Mouse (Mus musculus): ENCODE measurements around the gene Grid1. TPM values are rescaled to one million over a fixed set of nuclear protein-coding genes. Genes with fewer than 3 reads are reported as not detected.

Grid1 gene
- polyA plus RNA-seq, 1 experiment from 2014 or later = 1.1 TPM

- Histone ChIP-seq H3K9me3 (replicated peaks; ENCODE audit: control insufficient read depth, low read length) (no peaks in the 10 kb centered on the region), H3K4me1 (ENCODE audit: control insufficient read depth, insufficient read depth, low read length) (peaks cover 5% of the 10 kb centered on the region; the same call in 1 of the 2 replicates), H3K9ac (ENCODE audit: low read length) (no peak overlapping the region), H3K27me3 (replicated peaks; ENCODE audit: control insufficient read depth, insufficient read depth, low read length) (no peaks in the 10 kb centered on the region), H3K4me3 (ENCODE audit: low read depth, low read length) (no peak overlapping the region), H3K36me3 (ENCODE audit: control insufficient read depth, insufficient read depth, low read length) (no peaks in the 10 kb centered on the region), H3K4me2 (ENCODE audit: low read length) (no peak overlapping the region), H3K27ac (ENCODE audit: low read depth, low read length) (no peak overlapping the region)
- peak; percentile 74; the same call in 1 of the 2 replicates for ATAC-seq
- peak; percentile 52 for DNase-seq (ENCODE audit: low spot score)
- WGBS = 14% methylated on average over 4 of the region's 4 CpGs
Observed at GRCm38 (mm10) chr14:34846799-34847198, 26.9 kb downstream of the Grid1 start.

- no peak overlapping the region for H3K27ac ChIP-seq (ENCODE audit: low read depth, low read length)
- H3K4me1 ChIP-seq (ENCODE audit: control insufficient read depth, insufficient read depth, low read length) = peaks cover 5% of the 10 kb centered on the region; the same call in 1 of the 2 replicates
- H3K4me3 ChIP-seq (ENCODE audit: low read depth, low read length) = no peak overlapping the region
- H3K9me3 ChIP-seq (replicated peaks; ENCODE audit: control insufficient read depth, low read length) = no peaks in the 10 kb centered on the region
- 0 out of 2 replicates have a peak, but pooled peaks have one; percentile 32 for ATAC-seq
- H3K9ac ChIP-seq (ENCODE audit: low read length) = no peak overlapping the region
- H3K4me2 ChIP-seq (ENCODE audit: low read length) = no peak overlapping the region
- DNase-seq (ENCODE audit: low spot score) = no peak
- no peaks in the 10 kb centered on the region for H3K27me3 ChIP-seq (replicated peaks; ENCODE audit: control insufficient read depth, insufficient read depth, low read length)
- 88% methylated on average over 5 of the region's 5 CpGs for WGBS
- H3K36me3 ChIP-seq (ENCODE audit: control insufficient read depth, insufficient read depth, low read length) = no peaks in the 10 kb centered on the region
Observed at GRCm38 (mm10) chr14:34847625-34848024, 27.7 kb downstream of the Grid1 start.

- Histone ChIP-seq H3K4me3 (ENCODE audit: low read depth, low read length) (no peak overlapping the region), H3K4me1 (ENCODE audit: control insufficient read depth, insufficient read depth, low read length) (no peaks in the 10 kb centered on the region), H3K27ac (ENCODE audit: low read depth, low read length) (no peak overlapping the region), H3K9ac (ENCODE audit: low read length) (no peak overlapping the region), H3K27me3 (replicated peaks; ENCODE audit: control insufficient read depth, insufficient read depth, low read length) (no peaks in the 10 kb centered on the region), H3K4me2 (ENCODE audit: low read length) (no peak overlapping the region), H3K36me3 (ENCODE audit: control insufficient read depth, insufficient read depth, low read length) (no peaks in the 10 kb centered on the region), H3K9me3 (replicated peaks; ENCODE audit: control insufficient read depth, low read length) (no peaks in the 10 kb centered on the region)
- ATAC-seq (peak; percentile 32; the same call in 1 of the 2 replicates), DNase-seq (ENCODE audit: low spot score) (no peak)
- WGBS = 67% methylated on average over 9 of the region's 9 CpGs
Observed at GRCm38 (mm10) chr14:34860891-34861780, 41.2 kb downstream of the Grid1 start.

DNA sequence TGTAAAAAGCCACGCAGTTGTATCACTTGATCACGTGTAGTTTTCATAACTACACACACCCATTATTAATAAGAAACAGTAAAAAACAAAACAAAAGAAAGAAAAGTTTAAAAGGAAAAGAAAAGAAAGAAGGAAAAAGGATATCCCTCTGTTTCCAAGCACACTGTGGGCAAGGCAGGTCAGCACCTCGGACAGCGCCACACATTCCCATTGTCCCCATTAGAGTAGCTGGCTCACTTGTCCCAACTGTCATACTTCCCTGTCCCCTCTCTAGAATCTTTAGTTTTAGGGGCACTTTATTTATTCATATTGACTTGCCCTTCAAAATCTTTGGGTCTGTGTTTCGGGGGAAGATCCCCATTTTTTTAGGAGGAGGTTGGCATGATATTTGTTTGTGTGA is 47.4 kb downstream of the Grid1 start:
- Histone ChIP-seq H3K27ac (ENCODE audit: low read depth, low read length) (no peak overlapping the region), H3K9me3 (replicated peaks; ENCODE audit: control insufficient read depth, low read length) (no peaks in the 10 kb centered on the region), H3K9ac (ENCODE audit: low read length) (no peak overlapping the region), H3K4me1 (ENCODE audit: control insufficient read depth, insufficient read depth, low read length) (no peaks in the 10 kb centered on the region), H3K36me3 (ENCODE audit: control insufficient read depth, insufficient read depth, low read length) (no peaks in the 10 kb centered on the region), H3K4me2 (ENCODE audit: low read length) (no peak overlapping the region), H3K4me3 (ENCODE audit: low read depth, low read length) (no peak overlapping the region), H3K27me3 (replicated peaks; ENCODE audit: control insufficient read depth, insufficient read depth, low read length) (no peaks in the 10 kb centered on the region)
- WGBS = 25% methylated on average over 5 of the region's 5 CpGs
- no peak for ATAC-seq
- DNase-seq (ENCODE audit: low spot score) = no peak

- no peak for ATAC-seq
- H3K4me2 ChIP-seq (ENCODE audit: low read length) = no peak overlapping the region
- no peak for DNase-seq (ENCODE audit: low spot score)
- no peak overlapping the region for H3K4me3 ChIP-seq (ENCODE audit: low read depth, low read length)
- H3K9me3 ChIP-seq (replicated peaks; ENCODE audit: control insufficient read depth, low read length) = no peaks in the 10 kb centered on the region
- H3K4me1 ChIP-seq (ENCODE audit: control insufficient read depth, insufficient read depth, low read length) = no peaks in the 10 kb centered on the region
- H3K27ac ChIP-seq (ENCODE audit: low read depth, low read length) = no peak overlapping the region
- no peaks in the 10 kb centered on the region for H3K27me3 ChIP-seq (replicated peaks; ENCODE audit: control insufficient read depth, insufficient read depth, low read length)
- no peaks in the 10 kb centered on the region for H3K36me3 ChIP-seq (ENCODE audit: control insufficient read depth, insufficient read depth, low read length)
- no peak overlapping the region for H3K9ac ChIP-seq (ENCODE audit: low read length)
- WGBS = 74% methylated on average over 6 of the region's 6 CpGs
Observed at GRCm38 (mm10) chr14:34868513-34869260, 48.8 kb downstream of the Grid1 start.

DNA sequence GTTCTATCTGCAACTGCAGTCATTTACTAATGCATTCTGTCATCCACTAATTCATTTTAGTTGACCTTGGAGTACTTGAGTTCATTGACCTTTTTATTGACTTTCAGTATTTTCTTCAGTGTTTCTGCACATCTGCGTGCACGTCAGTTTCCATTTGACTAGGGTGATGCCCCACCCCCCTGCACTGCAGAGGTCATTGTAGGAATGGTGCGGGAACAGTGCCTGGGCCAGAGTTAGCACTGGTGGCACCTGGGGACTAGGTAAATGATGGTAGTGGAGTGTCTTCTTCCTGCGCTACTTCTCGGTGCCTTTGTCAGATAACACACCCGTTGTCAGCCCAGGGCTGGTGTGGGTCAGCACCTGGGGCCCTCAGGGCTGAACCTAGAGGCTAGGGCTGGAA is 60.1 kb downstream of the Grid1 start:
- Histone ChIP-seq H3K27ac (ENCODE audit: low read depth, low read length) (no peak overlapping the region), H3K4me3 (ENCODE audit: low read depth, low read length) (no peak overlapping the region), H3K9ac (ENCODE audit: low read length) (no peak overlapping the region), H3K9me3 (replicated peaks; ENCODE audit: control insufficient read depth, low read length) (no peaks in the 10 kb centered on the region), H3K27me3 (replicated peaks; ENCODE audit: control insufficient read depth, insufficient read depth, low read length) (no peaks in the 10 kb centered on the region), H3K4me2 (ENCODE audit: low read length) (no peak overlapping the region), H3K4me1 (ENCODE audit: control insufficient read depth, insufficient read depth, low read length) (peaks cover 19% of the 10 kb centered on the region), H3K36me3 (ENCODE audit: control insufficient read depth, insufficient read depth, low read length) (no peaks in the 10 kb centered on the region)
- DNase-seq (ENCODE audit: low spot score) (no peak), ATAC-seq (no peak)
- WGBS = 53% methylated on average over 6 of the region's 6 CpGs

DNA sequence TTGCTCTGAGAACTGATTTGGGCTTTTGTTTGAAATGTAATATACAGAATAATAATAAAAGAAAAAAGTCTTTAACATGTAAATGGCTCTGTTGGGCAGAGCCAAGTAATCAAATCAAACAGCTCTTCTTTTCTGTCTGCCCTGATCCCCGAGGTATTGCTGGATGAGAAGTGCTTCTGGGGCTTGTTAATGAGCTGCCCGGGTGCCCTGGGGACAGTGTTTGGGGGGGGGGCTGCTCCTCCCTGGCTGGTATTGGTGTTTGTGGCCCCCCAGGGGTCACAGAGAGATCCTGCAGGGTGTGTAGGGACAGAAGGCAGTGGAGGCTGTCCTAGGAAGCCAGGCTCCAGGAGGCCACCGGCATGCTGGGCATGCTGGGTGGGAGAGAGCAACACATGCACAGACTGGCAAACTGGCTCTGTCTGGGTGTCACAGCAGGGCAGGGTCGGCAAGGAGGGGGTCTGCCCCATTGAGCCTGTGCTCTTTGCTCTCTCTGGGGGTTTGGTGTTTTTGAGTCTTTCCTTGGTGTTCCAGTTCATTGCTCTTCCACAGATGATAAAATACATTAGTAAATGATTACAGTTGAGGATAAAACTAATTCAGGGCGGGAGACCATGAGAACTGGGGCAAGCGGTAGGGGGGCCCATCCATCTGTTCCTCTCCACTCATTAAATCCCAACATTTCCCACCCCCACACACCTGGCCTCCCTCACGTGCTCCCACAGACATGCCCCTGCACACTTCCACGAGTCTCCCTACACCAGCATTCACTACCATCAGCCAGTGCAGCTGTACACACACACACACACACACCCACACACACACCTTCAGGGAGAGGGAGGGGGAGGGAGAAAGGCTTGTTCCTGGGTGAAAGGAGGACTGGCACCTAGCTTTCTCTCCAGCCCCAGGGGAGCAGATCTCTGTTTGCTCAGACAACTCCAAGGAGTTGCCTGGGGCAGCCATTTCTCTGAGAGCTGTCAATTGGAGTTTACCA is 60.8 kb downstream of the Grid1 start:
- H3K9ac ChIP-seq (ENCODE audit: low read length) = no peak overlapping the region
- DNase-seq (ENCODE audit: low spot score) (peak; percentile 15), ATAC-seq (peak; percentile 38)
- 21% methylated on average over 8 of the region's 8 CpGs for WGBS
- no peaks in the 10 kb centered on the region for H3K36me3 ChIP-seq (ENCODE audit: control insufficient read depth, insufficient read depth, low read length)
- no peak overlapping the region for H3K4me3 ChIP-seq (ENCODE audit: low read depth, low read length)
- H3K27ac ChIP-seq (ENCODE audit: low read depth, low read length) = no peak overlapping the region
- peaks cover 19% of the 10 kb centered on the region for H3K4me1 ChIP-seq (ENCODE audit: control insufficient read depth, insufficient read depth, low read length)
- no peaks in the 10 kb centered on the region for H3K27me3 ChIP-seq (replicated peaks; ENCODE audit: control insufficient read depth, insufficient read depth, low read length)
- no peak overlapping the region for H3K4me2 ChIP-seq (ENCODE audit: low read length)
- no peaks in the 10 kb centered on the region for H3K9me3 ChIP-seq (replicated peaks; ENCODE audit: control insufficient read depth, low read length)

DNA sequence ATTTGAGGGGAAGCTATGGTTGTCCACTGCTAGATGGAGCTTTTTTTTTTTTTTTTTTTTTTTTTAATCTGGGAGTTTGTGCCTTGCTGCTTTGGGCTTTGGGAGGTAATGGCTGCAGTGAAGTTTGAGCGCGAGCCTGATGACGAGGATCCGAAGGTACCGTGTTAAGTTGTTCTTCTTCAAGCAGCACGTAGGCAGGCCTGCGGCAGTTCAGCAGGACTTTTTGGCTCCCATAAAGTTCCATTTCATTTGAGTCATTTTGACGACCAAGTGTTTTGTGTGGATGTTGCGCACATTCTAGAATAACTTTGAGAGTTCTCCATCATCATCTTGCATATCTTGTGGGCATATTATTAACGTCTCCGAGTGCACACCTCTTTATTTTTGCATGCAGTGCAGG is 64.3 kb downstream of the Grid1 start:
- Histone ChIP-seq H3K4me3 (ENCODE audit: low read depth, low read length) (no peak overlapping the region), H3K4me1 (ENCODE audit: control insufficient read depth, insufficient read depth, low read length) (peaks cover 13% of the 10 kb centered on the region), H3K36me3 (ENCODE audit: control insufficient read depth, insufficient read depth, low read length) (no peaks in the 10 kb centered on the region), H3K9me3 (replicated peaks; ENCODE audit: control insufficient read depth, low read length) (no peaks in the 10 kb centered on the region), H3K4me2 (ENCODE audit: low read length) (no peak overlapping the region), H3K27ac (ENCODE audit: low read depth, low read length) (no peak overlapping the region), H3K27me3 (replicated peaks; ENCODE audit: control insufficient read depth, insufficient read depth, low read length) (no peaks in the 10 kb centered on the region), H3K9ac (ENCODE audit: low read length) (no peak overlapping the region)
- 94% methylated on average over 11 of the region's 11 CpGs for WGBS
- ATAC-seq (no peak), DNase-seq (ENCODE audit: low spot score) (no peak)

Measured in forebrain, embryonic 14.5 days (tissue).